Mouse (Mus musculus): ENCODE results near the gene Atp6v1b1. TPM values are rescaled to one million over a fixed set of nuclear protein-coding genes. Genes with fewer than 3 reads are reported as not detected.
A peak's percentile ranks its signal among the peaks of the same experiment; 100 is the strongest.

Atp6v1b1 gene
- not detected in 2 replicates for polyA plus RNA-seq (2015; fragmentation: Nextera tagmentation; extraction: Ambion mirVana)

GRCm38 (mm10) chr6:83742761-83743160 lies at the start of gene Atp6v1b1:
Atp6v1b1 (plus strand) TSS chr6:83742990.
- H3K4me2 ChIP-seq (replicated peaks): no peak within 1 kb of the TSS
- no peak within 1 kb of the TSS for H3K9ac ChIP-seq
- ATAC-seq (ENCODE audit: low FRiP score, low read depth): no peak
- H3K27me3 ChIP-seq: peaks cover 22% of the 10 kb centered on the region
- H3K9me3 ChIP-seq: peaks cover 6% of the 10 kb centered on the region
- no peak within 1 kb of the TSS for H3K4me3 ChIP-seq
- WGBS: 49% methylated on average over 5 of the region's 5 CpGs
- H3K27ac ChIP-seq: no peak within 1 kb of the TSS
- H3K36me3 ChIP-seq: no peaks in the 10 kb centered on the region
- peaks cover 7% of the 10 kb centered on the region; the same call in 1 of the 2 replicates for H3K4me1 ChIP-seq

DNA sequence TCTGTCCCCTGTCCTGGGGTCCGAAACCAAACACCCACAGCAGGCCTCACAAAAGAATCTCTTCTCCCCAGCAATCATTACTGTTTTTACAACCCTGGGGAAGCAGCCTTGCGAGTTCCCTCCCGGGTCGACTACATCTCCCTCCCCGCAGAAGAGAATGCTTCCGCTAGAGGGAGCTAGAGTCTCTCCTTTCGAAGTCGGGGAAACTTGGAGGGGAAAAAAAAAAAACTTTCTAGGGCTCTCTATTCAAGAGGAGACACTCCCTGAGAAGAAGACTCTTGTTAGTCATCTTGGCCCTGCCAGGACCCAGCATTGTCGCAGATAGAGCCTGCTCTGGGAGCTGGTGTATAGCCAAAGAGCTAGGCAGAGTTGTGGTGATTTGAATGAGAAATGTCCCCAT lies 49.0 kb upstream of the Atp6v1b1 start:
- WGBS: under 1% methylated on average over 9 of the region's 9 CpGs
- peaks cover 9% of the 10 kb centered on the region; the same call in 1 of the 2 replicates for H3K4me1 ChIP-seq
- no peaks in the 10 kb centered on the region for H3K9me3 ChIP-seq
- no peak overlapping the region for H3K27ac ChIP-seq
- no peak overlapping the region for H3K4me2 ChIP-seq (replicated peaks)
- ATAC-seq (ENCODE audit: low FRiP score, low read depth): no peak
- no peak overlapping the region for H3K4me3 ChIP-seq
- peaks cover 97% of the 10 kb centered on the region for H3K27me3 ChIP-seq
- no peak overlapping the region for H3K9ac ChIP-seq
- no peaks in the 10 kb centered on the region for H3K36me3 ChIP-seq

DNA sequence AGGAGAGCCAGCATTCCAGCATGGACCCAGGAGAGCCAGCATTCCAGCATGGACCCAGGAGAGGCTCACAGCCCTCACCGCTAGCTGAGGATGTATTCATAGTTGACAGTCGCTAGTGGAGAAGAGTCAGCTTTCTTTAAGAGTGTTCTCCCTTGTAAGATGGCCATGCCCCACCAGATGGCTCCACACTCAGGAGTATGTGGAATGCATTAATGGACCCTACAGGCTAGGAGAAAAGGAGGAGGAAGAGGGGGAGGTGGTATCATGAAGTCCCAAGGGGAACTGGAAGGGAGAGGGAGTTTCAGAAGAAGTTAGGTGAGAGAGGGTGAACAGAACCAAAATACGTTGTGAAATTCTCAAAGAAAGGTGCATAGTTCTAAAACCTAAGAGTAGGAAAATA lies 47.1 kb upstream of the Atp6v1b1 start:
- no peak overlapping the region for H3K4me3 ChIP-seq
- WGBS: 2% methylated on average over 3 of the region's 3 CpGs
- H3K9ac ChIP-seq: no peak overlapping the region
- H3K4me2 ChIP-seq (replicated peaks): no peak overlapping the region
- peaks cover 9% of the 10 kb centered on the region; the same call in 1 of the 2 replicates for H3K4me1 ChIP-seq
- no peak for ATAC-seq (ENCODE audit: low FRiP score, low read depth)
- H3K27me3 ChIP-seq: peaks cover 99% of the 10 kb centered on the region
- no peaks in the 10 kb centered on the region for H3K9me3 ChIP-seq
- no peak overlapping the region for H3K27ac ChIP-seq
- no peaks in the 10 kb centered on the region for H3K36me3 ChIP-seq

GRCm38 (mm10) chr6:83696684-83697083 lies 46.1 kb upstream of the Atp6v1b1 start:
- WGBS: 2% methylated on average over 7 of the region's 7 CpGs
- peaks cover 99% of the 10 kb centered on the region for H3K27me3 ChIP-seq
- no peak overlapping the region for H3K27ac ChIP-seq
- no peaks in the 10 kb centered on the region for H3K9me3 ChIP-seq
- no peak overlapping the region for H3K9ac ChIP-seq
- H3K36me3 ChIP-seq: no peaks in the 10 kb centered on the region
- H3K4me3 ChIP-seq: no peak overlapping the region
- no peak for ATAC-seq (ENCODE audit: low FRiP score, low read depth)
- no peak overlapping the region for H3K4me2 ChIP-seq (replicated peaks)
- peaks cover 9% of the 10 kb centered on the region; the same call in 1 of the 2 replicates for H3K4me1 ChIP-seq

GRCm38 (mm10) chr6:83697932-83698331 lies 44.9 kb upstream of the Atp6v1b1 start:
- no peak overlapping the region for H3K4me3 ChIP-seq
- no peaks in the 10 kb centered on the region for H3K36me3 ChIP-seq
- no peak overlapping the region for H3K4me2 ChIP-seq (replicated peaks)
- no peak for ATAC-seq (ENCODE audit: low FRiP score, low read depth)
- no peaks in the 10 kb centered on the region for H3K9me3 ChIP-seq
- peaks cover 96% of the 10 kb centered on the region for H3K27me3 ChIP-seq
- H3K9ac ChIP-seq: no peak overlapping the region
- no peak overlapping the region for H3K27ac ChIP-seq
- H3K4me1 ChIP-seq: peaks cover 18% of the 10 kb centered on the region; the same call in 1 of the 2 replicates
- 1% methylated on average over 8 of the region's 8 CpGs for WGBS

GRCm38 (mm10) chr6:83699971-83700370 lies 42.8 kb upstream of the Atp6v1b1 start:
- Histone ChIP-seq H3K27me3 (peaks cover 95% of the 10 kb centered on the region), H3K9me3 (no peaks in the 10 kb centered on the region), H3K4me3 (no peak overlapping the region), H3K9ac (no peak overlapping the region), H3K36me3 (no peaks in the 10 kb centered on the region), H3K4me1 (peaks cover 21% of the 10 kb centered on the region; the same call in 1 of the 2 replicates), H3K27ac (no peak overlapping the region), H3K4me2 (replicated peaks) (no peak overlapping the region)
- no peak for ATAC-seq (ENCODE audit: low FRiP score, low read depth)
- WGBS: 4% methylated on average over 5 of the region's 5 CpGs

- H3K27me3 ChIP-seq: peaks cover 95% of the 10 kb centered on the region
- WGBS: 2% methylated on average over 11 of the region's 11 CpGs
- no peak for ATAC-seq (ENCODE audit: low FRiP score, low read depth)
- no peaks in the 10 kb centered on the region for H3K36me3 ChIP-seq
- no peak overlapping the region for H3K4me2 ChIP-seq (replicated peaks)
- H3K4me1 ChIP-seq: peaks cover 21% of the 10 kb centered on the region; the same call in 1 of the 2 replicates
- no peak overlapping the region for H3K9ac ChIP-seq
- no peak overlapping the region for H3K27ac ChIP-seq
- H3K9me3 ChIP-seq: no peaks in the 10 kb centered on the region
- no peak overlapping the region for H3K4me3 ChIP-seq
Measured at GRCm38 (mm10) chr6:83701001-83701400, 41.8 kb upstream of the Atp6v1b1 start.

DNA sequence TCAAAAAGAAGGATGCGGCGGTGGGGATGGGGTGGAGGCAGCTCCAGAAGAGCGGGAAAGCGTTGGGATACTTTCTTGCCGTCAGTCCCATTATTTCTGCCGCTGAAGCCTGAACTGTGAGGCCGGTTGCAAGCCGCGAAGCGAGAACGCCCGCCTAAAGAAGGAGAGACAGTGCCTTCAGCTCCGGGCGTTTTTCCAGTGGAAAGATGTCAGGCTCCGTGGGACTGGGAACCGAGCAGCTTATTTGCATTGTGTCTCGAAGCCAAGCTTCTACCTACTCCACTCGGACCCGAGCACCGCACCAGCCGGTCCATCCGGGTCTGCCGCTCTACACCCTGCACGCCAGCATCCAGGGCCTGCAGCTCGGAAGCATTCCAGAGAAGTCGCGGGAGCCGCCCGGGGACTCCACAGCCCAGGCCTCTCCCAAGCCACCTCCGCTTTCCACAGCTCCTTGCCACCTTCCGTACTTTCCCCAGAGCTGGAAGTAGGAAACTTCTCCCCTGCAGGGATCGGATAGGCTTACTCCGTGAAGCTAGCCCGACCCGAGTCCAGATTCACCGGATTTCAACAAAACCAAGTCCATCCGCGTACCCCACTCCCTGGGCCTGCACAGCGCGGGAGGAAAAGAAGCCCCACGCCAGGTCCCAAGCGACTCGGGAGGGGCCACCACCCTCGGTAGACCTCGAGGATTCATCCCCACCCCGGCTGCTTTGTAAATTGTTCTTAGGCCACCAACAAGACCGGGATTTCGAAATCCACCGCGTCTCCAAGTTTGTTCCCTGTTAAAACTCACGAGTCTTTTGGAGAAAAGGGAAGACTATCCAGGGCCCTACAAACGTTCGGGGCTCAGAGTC lies 40.4 kb upstream of the Atp6v1b1 start:
- Histone ChIP-seq H3K9ac (no peak overlapping the region), H3K27ac (no peak overlapping the region), H3K9me3 (no peaks in the 10 kb centered on the region), H3K4me3 (peak overlapping the region; percentile 21), H3K27me3 (peaks cover 95% of the 10 kb centered on the region), H3K36me3 (no peaks in the 10 kb centered on the region), H3K4me1 (peaks cover 12% of the 10 kb centered on the region; the same call in 1 of the 2 replicates), H3K4me2 (replicated peaks) (peak overlapping the region; percentile 45)
- under 1% methylated on average over 53 of the region's 53 CpGs for WGBS
- ATAC-seq (ENCODE audit: low FRiP score, low read depth): 0 out of 2 replicates have a peak, but pooled peaks have one; percentile 32

- no peak overlapping the region for H3K4me3 ChIP-seq
- H3K4me2 ChIP-seq (replicated peaks): no peak overlapping the region
- peaks cover 95% of the 10 kb centered on the region for H3K27me3 ChIP-seq
- ATAC-seq (ENCODE audit: low FRiP score, low read depth): no peak
- H3K9me3 ChIP-seq: no peaks in the 10 kb centered on the region
- no peak overlapping the region for H3K9ac ChIP-seq
- H3K36me3 ChIP-seq: no peaks in the 10 kb centered on the region
- H3K27ac ChIP-seq: no peak overlapping the region
- 2% methylated on average over 27 of the region's 27 CpGs for WGBS
- peaks cover 12% of the 10 kb centered on the region; the same call in 1 of the 2 replicates for H3K4me1 ChIP-seq
Measured at GRCm38 (mm10) chr6:83703000-83703721, 39.6 kb upstream of the Atp6v1b1 start.

- Histone ChIP-seq H3K9ac (no peak overlapping the region), H3K27me3 (peaks cover 95% of the 10 kb centered on the region), H3K4me1 (peaks cover 12% of the 10 kb centered on the region; the same call in 1 of the 2 replicates), H3K27ac (no peak overlapping the region), H3K9me3 (no peaks in the 10 kb centered on the region), H3K4me3 (no peak overlapping the region), H3K36me3 (no peaks in the 10 kb centered on the region), H3K4me2 (replicated peaks) (no peak overlapping the region)
- no peak for ATAC-seq (ENCODE audit: low FRiP score, low read depth)
- WGBS: 1% methylated on average over 10 of the region's 10 CpGs
Measured at GRCm38 (mm10) chr6:83703722-83704078, 39.1 kb upstream of the Atp6v1b1 start.

- Histone ChIP-seq H3K4me3 (no peak overlapping the region), H3K4me1 (peaks cover 12% of the 10 kb centered on the region; the same call in 1 of the 2 replicates), H3K9me3 (no peaks in the 10 kb centered on the region), H3K27ac (no peak overlapping the region), H3K36me3 (no peaks in the 10 kb centered on the region), H3K9ac (no peak overlapping the region), H3K4me2 (replicated peaks) (no peak overlapping the region), H3K27me3 (peaks cover 95% of the 10 kb centered on the region)
- WGBS: 25% methylated on average over 1 of the region's 1 CpGs
- no peak for ATAC-seq (ENCODE audit: low FRiP score, low read depth)
Measured at GRCm38 (mm10) chr6:83704294-83704693, 38.5 kb upstream of the Atp6v1b1 start.

DNA sequence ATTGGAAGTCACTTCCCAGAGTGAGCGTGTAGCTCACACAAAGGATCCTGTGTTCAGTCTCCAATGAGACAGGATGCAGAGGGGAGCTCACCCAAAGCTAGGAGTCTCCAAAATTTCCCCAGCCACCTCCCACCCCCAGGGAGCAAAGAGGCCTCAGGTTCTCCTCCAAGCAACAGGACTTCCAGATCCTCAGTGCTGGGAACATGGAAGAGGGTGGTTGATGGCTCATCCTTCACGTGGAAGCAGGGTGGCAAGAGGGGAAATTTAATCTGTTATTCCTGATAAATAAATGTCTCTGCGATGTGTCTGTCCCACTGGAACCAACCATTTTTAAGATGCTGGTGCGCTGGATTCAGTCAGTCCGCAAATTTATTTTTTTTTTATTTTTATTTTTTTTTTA lies 38.1 kb upstream of the Atp6v1b1 start:
- Histone ChIP-seq H3K4me2 (replicated peaks) (no peak overlapping the region), H3K36me3 (no peaks in the 10 kb centered on the region), H3K4me3 (no peak overlapping the region), H3K27me3 (peaks cover 95% of the 10 kb centered on the region), H3K9me3 (no peaks in the 10 kb centered on the region), H3K9ac (no peak overlapping the region), H3K27ac (no peak overlapping the region), H3K4me1 (peaks cover 12% of the 10 kb centered on the region; the same call in 1 of the 2 replicates)
- no peak for ATAC-seq (ENCODE audit: low FRiP score, low read depth)
- 18% methylated on average over 5 of the region's 5 CpGs for WGBS
